Mouse (Mus musculus): ENCODE results near the gene Spa17. TPM values are rescaled to one million over a fixed set of nuclear protein-coding genes. Genes with fewer than 3 reads are reported as not detected.

Gene Spa17
- polyA plus RNA-seq, 1 experiment from 2014 or later = 4.0 TPM

DNA sequence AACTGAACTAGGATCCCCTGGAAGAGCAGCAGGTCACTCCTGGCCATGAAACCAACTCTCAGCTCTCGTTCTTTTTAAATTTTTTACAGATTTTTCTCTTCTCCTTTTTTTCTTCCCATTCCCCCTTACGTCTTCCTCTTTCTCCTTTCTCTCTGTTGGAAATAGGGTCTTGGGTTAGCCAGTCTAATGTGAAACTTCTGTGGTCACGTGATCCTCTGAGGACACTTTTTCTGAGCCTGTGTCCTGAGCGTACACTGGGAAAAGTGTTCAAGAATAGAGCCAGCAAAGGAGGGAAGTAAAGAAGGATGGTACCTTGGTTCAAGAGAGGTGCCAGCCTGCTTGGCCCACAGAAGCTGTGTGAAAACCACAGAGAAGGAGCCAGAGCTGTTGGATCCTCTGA is 23.1 kb downstream of the Spa17 start:
- H3K9ac ChIP-seq (ENCODE audit: low read length) = no peak overlapping the region

DNA sequence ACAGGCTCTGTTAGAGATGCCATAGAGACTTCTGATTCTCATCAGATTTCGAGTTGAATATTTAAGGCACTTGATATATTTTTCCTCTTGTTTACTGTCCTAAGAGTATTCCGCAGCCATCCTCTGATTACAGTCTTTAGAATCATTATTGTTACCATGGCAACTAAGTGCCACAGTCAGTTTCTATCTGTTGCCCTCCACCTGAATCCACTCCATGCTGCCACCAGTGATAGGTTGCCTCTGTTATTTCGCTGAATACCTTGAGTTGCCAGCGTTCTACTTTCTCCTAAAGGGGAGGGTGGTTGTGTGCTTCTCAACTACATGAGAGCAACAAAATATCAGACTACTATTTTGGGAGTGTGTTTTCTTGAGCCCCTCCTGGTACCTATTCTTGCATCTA is 26.8 kb downstream of the Spa17 start:
- Histone ChIP-seq H3K36me3 (ENCODE audit: control insufficient read depth, insufficient read depth, low read length) (no peaks in the 10 kb centered on the region), H3K27ac (replicated peaks) (no peak overlapping the region), H3K4me2 (replicated peaks; ENCODE audit: low read depth) (no peak overlapping the region), H3K27me3 (ENCODE audit: control insufficient read depth, insufficient read depth, low read length) (no peaks in the 10 kb centered on the region), H3K4me3 (ENCODE audit: low read depth, low read length) (no peak overlapping the region), H3K9ac (ENCODE audit: low read length) (no peak overlapping the region), H3K9me3 (ENCODE audit: control insufficient read depth, low read length) (no peaks in the 10 kb centered on the region), H3K4me1 (replicated peaks; ENCODE audit: control insufficient read depth, insufficient read depth) (no peaks in the 10 kb centered on the region)
- ATAC-seq (ENCODE audit: low FRiP score, low TSS enrichment) = no peak
- no peak for DNase-seq (ENCODE audit: low spot score)
- no peak for TF ChIP-seq EP300 (optimal IDR thresholded peaks at IDR 0.05)
- TF ChIP-seq CTCF (IDR thresholded peaks at IDR 0.05; ENCODE audit: low read depth) = no peak
- 73% methylated on average over 4 of the region's 4 CpGs for WGBS

More for the DNA sequence above, 23.1 kb downstream of the Spa17 start:
- H3K27ac ChIP-seq (replicated peaks) = no peak overlapping the region
- TF ChIP-seq EP300 (optimal IDR thresholded peaks at IDR 0.05) = no peak
- no peak for TF ChIP-seq CTCF (IDR thresholded peaks at IDR 0.05; ENCODE audit: low read depth)
- DNase-seq (ENCODE audit: low spot score) (no peak), ATAC-seq (ENCODE audit: low FRiP score, low TSS enrichment) (no peak)
- H3K36me3 ChIP-seq (ENCODE audit: control insufficient read depth, insufficient read depth, low read length) = no peaks in the 10 kb centered on the region
- no peaks in the 10 kb centered on the region for H3K27me3 ChIP-seq (ENCODE audit: control insufficient read depth, insufficient read depth, low read length)
- H3K4me2 ChIP-seq (replicated peaks; ENCODE audit: low read depth) = no peak overlapping the region
- no peak overlapping the region for H3K4me3 ChIP-seq (ENCODE audit: low read depth, low read length)
- WGBS = 81% methylated on average over 4 of the region's 4 CpGs
- H3K4me1 ChIP-seq (replicated peaks; ENCODE audit: control insufficient read depth, insufficient read depth) = no peaks in the 10 kb centered on the region
- H3K9me3 ChIP-seq (ENCODE audit: control insufficient read depth, low read length) = no peaks in the 10 kb centered on the region

DNA sequence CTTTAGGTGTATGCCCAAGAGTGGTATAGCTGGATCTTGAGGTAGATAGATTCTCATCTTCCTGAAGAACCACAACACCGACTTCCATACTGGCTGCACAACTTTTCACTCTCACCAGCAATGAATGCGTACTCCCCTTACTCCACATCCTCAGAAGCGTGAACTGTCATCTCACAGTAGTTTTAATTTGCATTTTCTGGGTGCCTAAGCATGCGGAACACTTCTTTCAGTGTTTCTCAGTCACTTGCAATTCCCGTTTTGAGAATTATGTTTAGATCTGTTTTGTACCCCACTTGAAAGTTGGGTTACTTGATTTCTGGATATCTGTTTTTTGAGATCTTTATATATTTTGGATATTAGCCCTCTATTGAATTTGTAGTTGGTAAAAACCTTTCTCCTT is 29.9 kb downstream of the Spa17 start:
- no peak for TF ChIP-seq CTCF (IDR thresholded peaks at IDR 0.05; ENCODE audit: low read depth)
- no peak for TF ChIP-seq EP300 (optimal IDR thresholded peaks at IDR 0.05)
- no peak overlapping the region for H3K27ac ChIP-seq (replicated peaks)
- ATAC-seq (ENCODE audit: low FRiP score, low TSS enrichment) = no peak

GRCm38 (mm10) chr9:37576436-37576930 is 37.0 kb downstream of the Spa17 start:
- H3K4me1 ChIP-seq (replicated peaks; ENCODE audit: control insufficient read depth, insufficient read depth) = no peaks in the 10 kb centered on the region
- WGBS = 37% methylated on average over 14 of the region's 14 CpGs

More for the DNA sequence above, 29.9 kb downstream of the Spa17 start:
- no peak for DNase-seq (ENCODE audit: low spot score)
- H3K4me1 ChIP-seq (replicated peaks; ENCODE audit: control insufficient read depth, insufficient read depth) = no peaks in the 10 kb centered on the region
- H3K9ac ChIP-seq (ENCODE audit: low read length) = no peak overlapping the region
- 90% methylated on average over 5 of the region's 5 CpGs for WGBS
- no peak overlapping the region for H3K4me3 ChIP-seq (ENCODE audit: low read depth, low read length)
- H3K27me3 ChIP-seq (ENCODE audit: control insufficient read depth, insufficient read depth, low read length) = no peaks in the 10 kb centered on the region
- H3K36me3 ChIP-seq (ENCODE audit: control insufficient read depth, insufficient read depth, low read length) = no peaks in the 10 kb centered on the region
- H3K9me3 ChIP-seq (ENCODE audit: control insufficient read depth, low read length) = no peaks in the 10 kb centered on the region
- H3K4me2 ChIP-seq (replicated peaks; ENCODE audit: low read depth) = no peak overlapping the region

GRCm38 (mm10) chr9:37572204-37572876 is 41.2 kb downstream of the Spa17 start:
- no peaks in the 10 kb centered on the region for H3K27me3 ChIP-seq (ENCODE audit: control insufficient read depth, insufficient read depth, low read length)
- H3K4me1 ChIP-seq (replicated peaks; ENCODE audit: control insufficient read depth, insufficient read depth) = no peaks in the 10 kb centered on the region
- DNase-seq (ENCODE audit: low spot score) (no peak), ATAC-seq (ENCODE audit: low FRiP score, low TSS enrichment) (no peak)
- no peak overlapping the region for H3K27ac ChIP-seq (replicated peaks)
- H3K36me3 ChIP-seq (ENCODE audit: control insufficient read depth, insufficient read depth, low read length) = no peaks in the 10 kb centered on the region
- no peak overlapping the region for H3K4me3 ChIP-seq (ENCODE audit: low read depth, low read length)
- 45% methylated on average over 3 of the region's 3 CpGs for WGBS
- H3K9me3 ChIP-seq (ENCODE audit: control insufficient read depth, low read length) = no peaks in the 10 kb centered on the region
- no peak overlapping the region for H3K4me2 ChIP-seq (replicated peaks; ENCODE audit: low read depth)
- no peak overlapping the region for H3K9ac ChIP-seq (ENCODE audit: low read length)
- TF ChIP-seq CTCF (IDR thresholded peaks at IDR 0.05; ENCODE audit: low read depth) = no peak

More at GRCm38 (mm10) chr9:37576436-37576930, 37.0 kb downstream of the Spa17 start:
- no peak overlapping the region for H3K27ac ChIP-seq (replicated peaks)
- DNase-seq (ENCODE audit: low spot score) = no peak
- no peak overlapping the region for H3K4me2 ChIP-seq (replicated peaks; ENCODE audit: low read depth)
- ATAC-seq (ENCODE audit: low FRiP score, low TSS enrichment) = no peak
- no peaks in the 10 kb centered on the region for H3K9me3 ChIP-seq (ENCODE audit: control insufficient read depth, low read length)
- TF ChIP-seq CTCF (IDR thresholded peaks at IDR 0.05; ENCODE audit: low read depth) (no peak), EP300 (optimal IDR thresholded peaks at IDR 0.05) (no peak)
- no peak overlapping the region for H3K9ac ChIP-seq (ENCODE audit: low read length)
- H3K36me3 ChIP-seq (ENCODE audit: control insufficient read depth, insufficient read depth, low read length) = no peaks in the 10 kb centered on the region
- no peak overlapping the region for H3K4me3 ChIP-seq (ENCODE audit: low read depth, low read length)
- H3K27me3 ChIP-seq (ENCODE audit: control insufficient read depth, insufficient read depth, low read length) = no peaks in the 10 kb centered on the region

- H3K9ac ChIP-seq (ENCODE audit: low read length) = no peak overlapping the region
- no peaks in the 10 kb centered on the region for H3K36me3 ChIP-seq (ENCODE audit: control insufficient read depth, insufficient read depth, low read length)
- no peak overlapping the region for H3K27ac ChIP-seq (replicated peaks)
- H3K4me3 ChIP-seq (ENCODE audit: low read depth, low read length) = no peak overlapping the region
- no peaks in the 10 kb centered on the region for H3K9me3 ChIP-seq (ENCODE audit: control insufficient read depth, low read length)
- WGBS = 70% methylated on average over 2 of the region's 2 CpGs
- H3K4me2 ChIP-seq (replicated peaks; ENCODE audit: low read depth) = no peak overlapping the region
- no peak for DNase-seq (ENCODE audit: low spot score)
- TF ChIP-seq CTCF (IDR thresholded peaks at IDR 0.05; ENCODE audit: low read depth) = no peak
- no peak for TF ChIP-seq EP300 (optimal IDR thresholded peaks at IDR 0.05)
- no peaks in the 10 kb centered on the region for H3K27me3 ChIP-seq (ENCODE audit: control insufficient read depth, insufficient read depth, low read length)
- no peak for ATAC-seq (ENCODE audit: low FRiP score, low TSS enrichment)
- H3K4me1 ChIP-seq (replicated peaks; ENCODE audit: control insufficient read depth, insufficient read depth) = no peaks in the 10 kb centered on the region
Measured at GRCm38 (mm10) chr9:37569231-37569835, 44.2 kb downstream of the Spa17 start.
